Mouse (Mus musculus) liver, embryonic 11.5 days (tissue): ENCODE measurements at regions not wholly inside any gene's neighbourhood (a gene's known extent, or its start where the extent isn't known, plus 50 kb on each side); places are given as distances from the start of the nearest gene placed in this dataset.

Source experiments
- ATAC-seq: fragments of 200-750 bp; cut with Nextera tagmentation; replicated peaks from 2 replicates; pipeline ENCODE4 v1.8.0; 2017; ENCODE audit warnings: moderate number of reproducible peaks, mild to moderate bottlenecking, moderate TSS enrichment, moderate library complexity; ENCODE audit not compliant: low FRiP score
- DNase-seq: peaks from one replicate; pipeline ENCODE4 v3.0.0-alpha.2; 2017; ENCODE audit warnings: low spot score
- H3K27ac ChIP-seq: fragments of 300-500 bp; sonication (generic); 2 replicates; pipeline ENCODE4 v1.5.1; 2014; ENCODE audit warnings: mild to moderate bottlenecking, low read depth, low read length, control low read depth
- H3K27me3 ChIP-seq: fragments of 300-500 bp; sonication (generic); replicated peaks from 2 replicates; pipeline ENCODE4 v1.6.1; 2014; ENCODE audit warnings: low read length, mixed read lengths; ENCODE audit not compliant: control insufficient read depth, insufficient read depth
- H3K36me3 ChIP-seq: fragments of 300-500 bp; sonication (generic); 2 replicates; pipeline ENCODE4 v1.6.1; 2014; ENCODE audit warnings: mild to moderate bottlenecking, low read length, moderate library complexity, mixed read lengths; ENCODE audit not compliant: control insufficient read depth, insufficient read depth
- H3K4me1 ChIP-seq: fragments of 300-500 bp; sonication (generic); replicated peaks from 2 replicates; pipeline ENCODE4 v1.6.1; 2014; ENCODE audit warnings: low read length, mixed read lengths; ENCODE audit not compliant: control insufficient read depth, insufficient read depth
- H3K4me2 ChIP-seq: fragments of 300-500 bp; sonication (generic); 2 replicates; pipeline ENCODE4 v1.6.1; 2014; ENCODE audit warnings: mild to moderate bottlenecking, control low read depth, moderate library complexity
- H3K4me3 ChIP-seq: fragments of 300-500 bp; sonication (generic); 2 replicates; pipeline ENCODE4 v1.5.1; 2014; ENCODE audit warnings: low read depth, low read length, control low read depth
- H3K9ac ChIP-seq: fragments of 300-500 bp; sonication (generic); 2 replicates; pipeline ENCODE4 v1.6.1; 2014; ENCODE audit warnings: low read depth, low read length, control low read depth
- H3K9me3 ChIP-seq: fragments of 300-500 bp; sonication (generic); 2 replicates; pipeline ENCODE4 v1.6.1; 2016; ENCODE audit warnings: low read length, inconsistent platforms, mixed read lengths; ENCODE audit not compliant: control insufficient read depth
- WGBS: fragments of 180-500 bp; shearing (Covaris S2); extraction: QIAGEN DNeasy Blood & Tissue Kit; methylation state at CpG from one replicate; pipeline ENCODE4 v1.1.7; 2014; 5-methylcytosine and 5-hydroxymethylcytosine counted together

DNA sequence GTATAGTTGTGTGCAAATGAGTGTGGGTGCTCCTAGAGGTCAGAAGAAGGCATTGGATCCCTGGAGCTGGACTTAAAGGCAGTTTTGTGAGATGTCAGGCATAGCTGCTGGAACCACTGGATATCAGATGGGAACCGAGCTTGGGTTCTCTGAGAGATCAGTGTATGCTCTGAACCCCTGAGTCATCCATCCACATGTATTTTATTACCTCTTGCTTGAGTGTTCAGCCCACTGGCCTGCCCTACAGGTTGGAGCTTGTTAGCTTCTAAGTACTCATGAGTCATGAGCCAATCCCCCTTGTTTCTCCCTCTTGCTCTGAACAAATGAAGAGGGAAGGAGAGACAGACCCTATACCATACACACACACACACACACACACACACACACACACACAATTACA lies 119.4 kb upstream of the Gdnf start:
- no peak for ATAC-seq
- no peak for DNase-seq
- no peak overlapping the region for H3K27ac ChIP-seq
- no peak overlapping the region for H3K4me2 ChIP-seq
- H3K9ac ChIP-seq = no peak overlapping the region
- H3K27me3 ChIP-seq = no peaks in the 10 kb centered on the region
- 68% methylated on average over 1 of the region's 1 CpGs for WGBS
- no peaks in the 10 kb centered on the region for H3K9me3 ChIP-seq
- H3K4me1 ChIP-seq = no peaks in the 10 kb centered on the region
- no peak overlapping the region for H3K4me3 ChIP-seq
- no peaks in the 10 kb centered on the region for H3K36me3 ChIP-seq

DNA sequence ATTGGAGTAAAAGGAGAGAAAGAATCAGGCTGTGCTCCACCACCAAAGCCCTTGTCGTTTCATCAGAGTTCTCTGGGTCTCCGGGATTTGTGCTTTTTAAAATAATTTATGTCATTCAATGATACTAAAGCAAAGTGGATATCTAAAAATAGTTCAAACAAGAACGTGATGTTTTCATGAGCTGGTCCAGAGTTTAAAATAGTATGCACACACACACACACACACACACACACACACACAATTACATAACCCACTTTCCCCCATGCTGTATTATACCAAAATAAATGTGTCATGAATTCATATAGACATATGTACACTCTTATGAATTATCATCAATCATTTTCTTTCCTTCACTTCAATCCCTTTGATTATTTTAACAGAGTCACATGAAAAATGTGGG lies 118.5 kb upstream of the Gdnf start:
- H3K9me3 ChIP-seq = no peaks in the 10 kb centered on the region
- H3K9ac ChIP-seq = no peak overlapping the region
- no peak for ATAC-seq
- H3K27ac ChIP-seq = no peak overlapping the region
- H3K4me3 ChIP-seq = no peak overlapping the region
- 72% methylated on average over 3 of the region's 3 CpGs for WGBS
- no peaks in the 10 kb centered on the region for H3K27me3 ChIP-seq
- no peaks in the 10 kb centered on the region for H3K36me3 ChIP-seq
- no peaks in the 10 kb centered on the region for H3K4me1 ChIP-seq
- DNase-seq = no peak
- H3K4me2 ChIP-seq = no peak overlapping the region

DNA sequence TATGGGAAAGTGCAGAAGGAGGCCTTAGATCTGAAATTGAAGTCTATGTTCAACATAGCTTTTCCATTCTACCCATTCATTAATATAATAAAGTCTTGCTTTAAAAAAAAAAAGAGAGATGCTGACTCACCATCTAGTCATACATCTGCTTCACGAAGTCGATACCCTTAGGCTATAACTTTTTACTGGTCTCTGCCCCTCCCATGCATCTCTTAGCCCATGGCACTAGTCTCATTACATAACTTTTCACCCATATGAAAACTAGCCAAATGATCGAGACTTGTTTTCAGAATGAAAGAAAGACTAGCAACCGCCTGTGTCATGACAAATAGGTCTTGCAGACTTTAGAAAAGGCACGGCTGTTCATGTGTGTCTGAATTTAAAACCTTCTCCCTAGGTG lies 116.6 kb upstream of the Gdnf start:
- ATAC-seq (no peak), DNase-seq (no peak)
- Histone ChIP-seq H3K4me2 (no peak overlapping the region), H3K27ac (no peak overlapping the region), H3K4me1 (no peaks in the 10 kb centered on the region), H3K9ac (no peak overlapping the region), H3K4me3 (no peak overlapping the region), H3K27me3 (no peaks in the 10 kb centered on the region), H3K9me3 (no peaks in the 10 kb centered on the region), H3K36me3 (no peaks in the 10 kb centered on the region)
- 82% methylated on average over 5 of the region's 5 CpGs for WGBS

GRCm38 (mm10) chr15:7697724-7698123 lies 112.9 kb upstream of the Gdnf start:
- DNase-seq (no peak), ATAC-seq (no peak)
- Histone ChIP-seq H3K27ac (no peak overlapping the region), H3K27me3 (no peaks in the 10 kb centered on the region), H3K36me3 (no peaks in the 10 kb centered on the region), H3K4me3 (no peak overlapping the region), H3K4me2 (no peak overlapping the region), H3K9me3 (no peaks in the 10 kb centered on the region), H3K4me1 (no peaks in the 10 kb centered on the region), H3K9ac (no peak overlapping the region)
- 67% methylated on average over 3 of the region's 3 CpGs for WGBS

- ATAC-seq = no peak
- WGBS = 79% methylated on average over 5 of the region's 5 CpGs
- no peaks in the 10 kb centered on the region for H3K36me3 ChIP-seq
Measured at GRCm38 (mm10) chr15:7708836-7709235, 101.8 kb upstream of the Gdnf start.

DNA sequence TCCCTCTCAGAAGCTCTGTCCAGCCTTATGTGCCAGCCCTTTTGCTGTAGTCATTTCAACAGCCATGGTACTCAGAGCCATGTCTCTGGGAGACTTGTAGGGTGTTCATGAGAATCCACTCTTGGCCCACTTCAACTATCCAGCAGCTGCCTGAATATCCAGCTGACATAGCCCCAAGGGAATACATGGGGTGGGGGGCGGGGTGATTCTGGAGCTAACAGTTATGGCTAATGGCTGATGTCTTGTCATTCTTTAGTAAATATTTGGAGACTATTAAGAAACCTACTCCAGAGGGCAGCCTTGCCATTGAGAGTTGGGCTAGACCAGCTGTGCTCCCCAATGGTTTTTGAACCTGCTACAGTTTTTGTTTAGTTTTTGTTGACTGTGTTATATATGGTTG lies 96.0 kb upstream of the Gdnf start:
- WGBS = 75% methylated on average over 1 of the region's 1 CpGs
- DNase-seq = no peak
- Histone ChIP-seq H3K4me1 (no peaks in the 10 kb centered on the region), H3K27me3 (no peaks in the 10 kb centered on the region), H3K36me3 (no peaks in the 10 kb centered on the region), H3K9ac (no peak overlapping the region), H3K9me3 (no peaks in the 10 kb centered on the region), H3K4me3 (no peak overlapping the region), H3K27ac (no peak overlapping the region), H3K4me2 (no peak overlapping the region)
- no peak for ATAC-seq

More at GRCm38 (mm10) chr15:7708836-7709235, 101.8 kb upstream of the Gdnf start:
- no peaks in the 10 kb centered on the region for H3K4me1 ChIP-seq
- H3K9me3 ChIP-seq = no peaks in the 10 kb centered on the region
- no peak overlapping the region for H3K9ac ChIP-seq
- no peaks in the 10 kb centered on the region for H3K27me3 ChIP-seq
- H3K4me2 ChIP-seq = no peak overlapping the region
- no peak overlapping the region for H3K4me3 ChIP-seq
- no peak overlapping the region for H3K27ac ChIP-seq
- no peak for DNase-seq

GRCm38 (mm10) chr15:7716188-7716587 lies 94.5 kb upstream of the Gdnf start:
- 62% methylated on average over 1 of the region's 1 CpGs for WGBS
- no peak for ATAC-seq
- Histone ChIP-seq H3K9ac (no peak overlapping the region), H3K9me3 (no peaks in the 10 kb centered on the region), H3K4me2 (no peak overlapping the region), H3K27ac (no peak overlapping the region), H3K36me3 (no peaks in the 10 kb centered on the region), H3K4me3 (no peak overlapping the region), H3K4me1 (no peaks in the 10 kb centered on the region), H3K27me3 (no peaks in the 10 kb centered on the region)
- no peak for DNase-seq

GRCm38 (mm10) chr15:7723202-7723721 lies 87.4 kb upstream of the Gdnf start:
- no peak overlapping the region for H3K9ac ChIP-seq
- DNase-seq = no peak
- H3K4me2 ChIP-seq = no peak overlapping the region
- H3K4me3 ChIP-seq = no peak overlapping the region
- no peak overlapping the region for H3K27ac ChIP-seq
- H3K4me1 ChIP-seq = no peaks in the 10 kb centered on the region
- H3K9me3 ChIP-seq = no peaks in the 10 kb centered on the region
- H3K36me3 ChIP-seq = no peaks in the 10 kb centered on the region
- no peak for ATAC-seq
- 45% methylated on average over 5 of the region's 5 CpGs for WGBS
- no peaks in the 10 kb centered on the region for H3K27me3 ChIP-seq

DNA sequence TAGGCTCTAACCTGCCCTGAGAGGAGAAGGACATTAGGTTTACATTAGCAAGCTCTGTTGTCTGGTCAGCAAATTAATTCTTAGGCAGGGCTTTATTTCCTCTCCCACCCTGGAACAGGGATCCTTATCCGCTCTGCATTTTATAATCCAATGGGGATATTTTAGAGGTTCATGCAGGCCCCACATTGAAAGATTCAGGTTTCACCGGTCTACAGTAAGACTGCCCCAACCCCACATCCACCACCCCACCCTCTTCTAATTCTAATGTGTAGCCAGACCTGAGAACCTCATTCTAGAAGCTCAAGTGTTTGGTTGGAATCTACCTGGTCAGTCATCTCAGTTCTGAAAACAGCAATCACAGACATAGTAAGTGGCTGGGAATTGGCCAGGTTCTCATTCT lies 86.9 kb upstream of the Gdnf start:
- Histone ChIP-seq H3K27me3 (no peaks in the 10 kb centered on the region), H3K9me3 (no peaks in the 10 kb centered on the region), H3K4me2 (no peak overlapping the region), H3K4me3 (no peak overlapping the region), H3K9ac (no peak overlapping the region), H3K4me1 (no peaks in the 10 kb centered on the region), H3K27ac (no peak overlapping the region), H3K36me3 (no peaks in the 10 kb centered on the region)
- DNase-seq (no peak), ATAC-seq (no peak)
- WGBS = 85% methylated on average over 2 of the region's 2 CpGs
